Mouse (Mus musculus) liver, adult 2 months (tissue): ENCODE results near the gene Apoe. TPM values are rescaled to one million over a fixed set of nuclear protein-coding genes. Genes with fewer than 3 reads are reported as not detected.
A peak's percentile ranks its signal among the peaks of the same experiment; 100 is the strongest.

Experiments used
- DNase-seq: peaks from one replicate; pipeline ENCODE4 v3.0.0-alpha.2; 2011; ENCODE audit warnings: low read depth, low spot score; ENCODE audit errors: extremely low read depth
- H3K27ac ChIP-seq: fragments of 200-500 bp; replicated peaks from 2 replicates; pipeline ENCODE4 v1.5.1; 2012; ENCODE audit warnings: low read depth, mild to moderate bottlenecking, control low read depth, inconsistent platforms, low read length; ENCODE audit not compliant: insufficient read depth
- H3K27me3 ChIP-seq: fragments of 200-500 bp; 2 replicates; pipeline ENCODE4 v1.6.1; 2012; ENCODE audit warnings: mild to moderate bottlenecking, moderate library complexity, low read length, inconsistent platforms; ENCODE audit not compliant: control insufficient read depth, insufficient read depth
- H3K36me3 ChIP-seq: fragments of 200-500 bp; 2 replicates; pipeline ENCODE4 v1.6.1; 2012; ENCODE audit warnings: low read length, inconsistent platforms; ENCODE audit not compliant: control insufficient read depth, insufficient read depth
- H3K4me1 ChIP-seq: fragments of 200-500 bp; 2 replicates; pipeline ENCODE4 v1.6.1; 2011; ENCODE audit warnings: low read length; ENCODE audit not compliant: control insufficient read depth, insufficient read depth
- H3K4me3 ChIP-seq: fragments of 200-500 bp; 2 replicates; pipeline ENCODE4 v1.5.1; 2011; ENCODE audit warnings: low read depth, mild to moderate bottlenecking, control low read depth, low read length, moderate library complexity; ENCODE audit not compliant: insufficient read depth
- H3K79me2 ChIP-seq: fragments of 200-500 bp; 2 replicates; pipeline ENCODE4 v1.6.1; 2012; ENCODE audit warnings: inconsistent platforms, mild to moderate bottlenecking, low read length, moderate library complexity; ENCODE audit not compliant: control insufficient read depth, insufficient read depth
- H3K9ac ChIP-seq: fragments of 200-500 bp; 2 replicates; pipeline ENCODE4 v1.6.1; 2012; ENCODE audit warnings: low read depth, mild to moderate bottlenecking, control low read depth, inconsistent platforms, low read length
- CTCF ChIP-seq: fragments of 200-500 bp; IDR thresholded peaks from 2 replicates; pipeline ENCODE4 v1.5.1; 2011; ENCODE audit warnings: low read depth, low read length, control low read depth
- POLR2A ChIP-seq: fragments of 200-500 bp; IDR thresholded peaks from 2 replicates; pipeline ENCODE4 v1.6.1; 2011; ENCODE audit warnings: low read length, control low read depth; ENCODE audit not compliant: insufficient read depth; ENCODE audit errors: extremely low read depth
- WGBS: fragments of 180-500 bp; shearing (Covaris S2); methylation state at CpG from one replicate; pipeline ENCODE4 v1.1.7; 2018; 5-methylcytosine and 5-hydroxymethylcytosine counted together
- polyA plus RNA-seq: library from polyadenylated mRNA; depleted of rRNA; stranded (reverse); fragments of >200 nt; gene quantifications from 2 replicates; pipeline ENCODE4 v1.2.3, GENCODE M21; 2012
- total RNA-seq: library from RNA; depleted of rRNA; stranded (reverse); fragments of >200 nt; gene quantifications from 2 replicates; pipeline ENCODE4 v1.2.3, GENCODE M21; 2014

Apoe gene
- total and polyA plus RNA-seq, 2 experiments = 25,019 to 39,394 TPM

- DNase-seq = peak; percentile 100
- under 1% methylated on average over 59 of the region's 59 CpGs for WGBS
- Histone ChIP-seq H3K9ac (peak within 1 kb of the TSS; percentile 92), H3K79me2 (0 out of 2 replicates have a peak, but pooled peaks cover 3% of the 10 kb centered on the region), H3K4me3 (peak within 1 kb of the TSS; percentile 93), H3K4me1 (peaks cover 6% of the 10 kb centered on the region), H3K27ac (peak within 1 kb of the TSS; percentile 87), H3K36me3 (peaks cover 5% of the 10 kb centered on the region; the same call in 1 of the 2 replicates), H3K27me3 (no peaks in the 10 kb centered on the region)
- TF ChIP-seq CTCF = no peak
- TF ChIP-seq POLR2A = peak; percentile 69; the same call in 1 of the 2 replicates
These were observed 16.5 kb upstream of the Apoe start, which contains the start of gene Tomm40 for GRCm38 (mm10) chr7:19715239-19716054. Tomm40 (minus strand) TSS chr7:19715438.

DNA sequence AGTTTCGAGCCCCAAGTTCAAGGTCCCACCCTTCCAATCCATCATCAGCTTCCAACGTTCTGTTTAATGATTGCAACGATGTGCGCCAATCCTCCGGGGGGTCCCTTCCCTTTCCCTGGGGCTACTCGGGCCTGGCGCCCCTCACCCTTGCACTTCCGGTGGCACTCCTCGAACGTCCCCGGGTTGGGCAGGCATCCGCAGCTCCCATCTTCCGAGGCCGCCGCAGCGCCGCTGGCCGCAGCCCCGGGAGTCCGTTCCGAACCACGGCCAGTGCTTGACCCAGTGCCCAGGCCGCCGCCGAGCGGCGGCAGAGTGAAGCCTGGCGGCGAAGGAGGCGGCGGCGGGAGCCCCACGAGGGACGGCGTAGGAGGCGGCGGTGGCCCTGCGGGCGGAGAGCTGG, 15.8 kb upstream of the Apoe start:
- Histone ChIP-seq H3K36me3 (peaks cover 7% of the 10 kb centered on the region; the same call in 1 of the 2 replicates), H3K4me1 (peaks cover 6% of the 10 kb centered on the region), H3K79me2 (0 out of 2 replicates have a peak, but pooled peaks cover 3% of the 10 kb centered on the region), H3K27ac (peak overlapping the region; percentile 75), H3K4me3 (peak overlapping the region; percentile 93), H3K9ac (peak overlapping the region; percentile 92), H3K27me3 (no peaks in the 10 kb centered on the region)
- DNase-seq = no peak
- TF ChIP-seq POLR2A (no peak), CTCF (no peak)
- WGBS = under 1% methylated on average over 39 of the region's 39 CpGs

DNA sequence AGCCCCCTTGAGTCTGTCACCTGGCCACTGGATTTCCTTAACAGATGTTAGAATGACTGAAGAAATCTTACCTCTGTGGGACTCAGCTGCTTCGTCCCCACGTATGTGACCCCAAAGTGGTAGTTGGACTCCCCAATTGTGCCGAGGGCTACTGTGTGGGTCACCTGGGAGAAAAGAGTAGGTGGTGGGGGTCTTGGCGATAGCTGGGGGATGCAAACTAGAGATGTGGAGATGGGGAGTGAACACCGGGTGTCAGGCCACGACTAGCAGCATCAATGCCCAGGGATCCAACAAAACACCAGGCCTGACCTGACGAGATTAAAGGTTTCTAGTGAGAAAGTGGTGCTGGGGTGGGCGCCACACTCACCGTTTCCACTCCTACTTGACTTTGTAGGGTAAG, 14.6 kb upstream of the Apoe start:
- no peak overlapping the region for H3K9ac ChIP-seq
- H3K4me1 ChIP-seq = peaks cover 6% of the 10 kb centered on the region
- TF ChIP-seq CTCF (no peak), POLR2A (no peak)
- no peaks in the 10 kb centered on the region for H3K27me3 ChIP-seq
- DNase-seq = no peak
- H3K79me2 ChIP-seq = 0 out of 2 replicates have a peak, but pooled peaks cover 6% of the 10 kb centered on the region
- 81% methylated on average over 9 of the region's 9 CpGs for WGBS
- H3K36me3 ChIP-seq = peaks cover 10% of the 10 kb centered on the region; the same call in 1 of the 2 replicates
- H3K4me3 ChIP-seq = no peak overlapping the region
- H3K27ac ChIP-seq = no peak overlapping the region

- Histone ChIP-seq H3K27ac (no peak overlapping the region), H3K4me1 (peaks cover 6% of the 10 kb centered on the region), H3K79me2 (0 out of 2 replicates have a peak, but pooled peaks cover 6% of the 10 kb centered on the region), H3K4me3 (no peak overlapping the region), H3K27me3 (no peaks in the 10 kb centered on the region), H3K9ac (no peak overlapping the region), H3K36me3 (peaks cover 12% of the 10 kb centered on the region; the same call in 1 of the 2 replicates)
- WGBS = 27% methylated on average over 4 of the region's 4 CpGs
- TF ChIP-seq POLR2A (no peak), CTCF (peak; percentile 50)
- peak; percentile 45 for DNase-seq
These were observed 14.2 kb upstream of the Apoe start for GRCm38 (mm10) chr7:19713196-19713595.

DNA sequence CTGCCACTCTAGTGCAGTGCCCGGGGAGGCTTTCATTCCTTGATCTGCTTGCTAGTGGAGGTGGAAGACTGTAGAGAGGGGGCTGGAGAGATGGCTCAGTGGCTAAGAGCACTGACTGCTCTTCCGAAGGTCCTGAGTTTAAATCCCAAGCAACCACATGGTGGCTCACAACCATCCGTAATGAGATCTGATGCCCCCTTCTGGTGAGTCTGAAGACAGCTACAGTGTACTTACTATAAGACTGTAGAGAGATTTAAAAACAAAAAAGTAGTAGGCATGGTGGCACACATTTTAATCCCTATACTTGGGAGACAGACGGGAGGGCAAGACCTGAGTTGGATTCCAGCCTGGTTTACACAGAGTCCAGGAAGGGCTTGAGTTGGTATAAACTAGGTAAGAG, 13.4 kb upstream of the Apoe start:
- Histone ChIP-seq H3K9ac (no peak overlapping the region), H3K79me2 (0 out of 2 replicates have a peak, but pooled peaks cover 6% of the 10 kb centered on the region), H3K27ac (no peak overlapping the region), H3K27me3 (no peaks in the 10 kb centered on the region), H3K36me3 (peaks cover 15% of the 10 kb centered on the region; the same call in 1 of the 2 replicates), H3K4me1 (peaks cover 6% of the 10 kb centered on the region), H3K4me3 (no peak overlapping the region)
- peak; percentile 39 for DNase-seq
- WGBS = 71% methylated on average over 4 of the region's 4 CpGs
- TF ChIP-seq POLR2A (no peak), CTCF (no peak)

DNA sequence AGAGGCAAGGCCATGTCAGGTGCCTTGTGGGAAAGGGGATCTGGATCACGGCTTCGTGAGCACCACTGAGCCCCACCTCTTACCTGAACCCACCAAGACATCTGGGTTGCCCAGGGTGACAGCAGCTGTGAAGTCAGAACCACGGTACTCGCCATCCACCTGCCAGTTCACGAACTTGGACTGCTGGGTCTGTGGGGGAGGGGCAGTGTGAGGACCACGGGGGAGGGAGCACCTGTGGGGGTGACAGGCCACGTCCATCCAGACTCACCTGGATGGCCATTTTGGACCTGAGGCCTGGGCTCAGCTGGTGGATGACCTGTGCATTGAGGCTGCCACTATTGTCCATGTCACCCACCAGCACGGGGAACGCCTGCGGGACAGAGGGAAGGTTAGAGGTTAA, 11.7 kb upstream of the Apoe start:
- Histone ChIP-seq H3K27ac (no peak overlapping the region), H3K36me3 (peaks cover 15% of the 10 kb centered on the region; the same call in 1 of the 2 replicates), H3K79me2 (0 out of 2 replicates have a peak, but pooled peaks cover 6% of the 10 kb centered on the region), H3K4me1 (peaks cover 6% of the 10 kb centered on the region), H3K27me3 (no peaks in the 10 kb centered on the region), H3K9ac (no peak overlapping the region), H3K4me3 (no peak overlapping the region)
- TF ChIP-seq POLR2A = no peak
- TF ChIP-seq CTCF = no peak
- WGBS = 92% methylated on average over 10 of the region's 10 CpGs
- DNase-seq = no peak
